Mouse (Mus musculus) forebrain, embryonic 11.5 days (tissue): ENCODE data around the gene Cacna2d1. TPM values are rescaled to one million over a fixed set of nuclear protein-coding genes. Genes with fewer than 3 reads are reported as not detected.

Experiments used
- ATAC-seq: fragments of 200-750 bp; cut with Nextera tagmentation; replicated peaks from 2 replicates; pipeline ENCODE4 v1.8.0; 2017; ENCODE audit warnings: moderate TSS enrichment; ENCODE audit not compliant: low FRiP score
- DNase-seq: peaks from one replicate; pipeline ENCODE4 v3.0.0-alpha.2; 2017; ENCODE audit warnings: low spot score
- H3K27ac ChIP-seq: fragments of 300-500 bp; sonication (generic); 2 replicates; pipeline ENCODE4 v1.5.1; 2014; ENCODE audit warnings: low read depth, low read length
- H3K27me3 ChIP-seq: fragments of 300-500 bp; sonication (generic); 2 replicates; pipeline ENCODE4 v1.6.1; 2014; ENCODE audit warnings: mild to moderate bottlenecking, low read length, mixed read lengths; ENCODE audit not compliant: control insufficient read depth, insufficient read depth
- H3K36me3 ChIP-seq: fragments of 300-500 bp; sonication (generic); 2 replicates; pipeline ENCODE4 v1.6.1; 2014; ENCODE audit warnings: mild to moderate bottlenecking, low read length, moderate library complexity, mixed read lengths; ENCODE audit not compliant: control insufficient read depth, insufficient read depth
- H3K4me1 ChIP-seq: fragments of 300-500 bp; sonication (generic); replicated peaks from 2 replicates; pipeline ENCODE4 v1.6.1; 2014; ENCODE audit warnings: low read length, mixed read lengths; ENCODE audit not compliant: control insufficient read depth, insufficient read depth
- H3K4me2 ChIP-seq: fragments of 300-500 bp; sonication (generic); 2 replicates; pipeline ENCODE4 v1.6.1; 2014; ENCODE audit warnings: low read depth, mild to moderate bottlenecking, low read length, moderate library complexity, mixed read lengths; ENCODE audit not compliant: severe bottlenecking
- H3K4me3 ChIP-seq: fragments of 300-500 bp; sonication (generic); 2 replicates; pipeline ENCODE4 v1.5.1; 2014; ENCODE audit warnings: low read depth, low read length
- H3K9ac ChIP-seq: fragments of 300-500 bp; sonication (generic); 2 replicates; pipeline ENCODE4 v1.6.1; 2014; ENCODE audit warnings: low read length
- H3K9me3 ChIP-seq: fragments of 300-500 bp; sonication (generic); 2 replicates; pipeline ENCODE4 v1.6.1; 2016; ENCODE audit warnings: low read length, mixed read lengths; ENCODE audit not compliant: control insufficient read depth
- WGBS: fragments of 180-500 bp; shearing (Covaris S2); extraction: QIAGEN DNeasy Blood & Tissue Kit; methylation state at CpG from one replicate; pipeline ENCODE4 v1.1.7; 2014; 5-methylcytosine and 5-hydroxymethylcytosine counted together
- polyA plus RNA-seq: library from polyadenylated mRNA; unstranded; fragments of >200 nt; fragmentation: Nextera tagmentation; extraction: Ambion mirVana; gene quantifications from 2 replicates; pipeline ENCODE4 v1.2.1, GENCODE M21; 2014

The Cacna2d1 gene
- polyA plus RNA-seq, 1 experiment from 2014 or later: 21.9 TPM

- H3K36me3 ChIP-seq: no peaks in the 10 kb centered on the region
- ATAC-seq (no peak), DNase-seq (no peak)
- 84% methylated on average over 10 of the region's 10 CpGs for WGBS
- H3K27ac ChIP-seq: no peak overlapping the region
- H3K9ac ChIP-seq: no peak overlapping the region
- H3K4me3 ChIP-seq: no peak overlapping the region
- H3K4me2 ChIP-seq: no peak overlapping the region
- no peaks in the 10 kb centered on the region for H3K27me3 ChIP-seq
- no peaks in the 10 kb centered on the region for H3K9me3 ChIP-seq
- H3K4me1 ChIP-seq: no peaks in the 10 kb centered on the region
Measured at GRCm38 (mm10) chr5:16047452-16048191, 113.1 kb downstream of the Cacna2d1 start.

GRCm38 (mm10) chr5:16056795-16057194 is 122.3 kb downstream of the Cacna2d1 start:
- no peak for DNase-seq
- ATAC-seq: no peak
- WGBS: 63% methylated on average over 2 of the region's 2 CpGs
- H3K9ac ChIP-seq: no peak overlapping the region
- H3K27ac ChIP-seq: no peak overlapping the region
- 0 out of 2 replicates have a peak, but pooled peaks cover 2% of the 10 kb centered on the region for H3K4me1 ChIP-seq
- no peaks in the 10 kb centered on the region for H3K27me3 ChIP-seq
- H3K4me2 ChIP-seq: no peak overlapping the region
- no peaks in the 10 kb centered on the region for H3K36me3 ChIP-seq
- no peak overlapping the region for H3K4me3 ChIP-seq
- no peaks in the 10 kb centered on the region for H3K9me3 ChIP-seq

DNA sequence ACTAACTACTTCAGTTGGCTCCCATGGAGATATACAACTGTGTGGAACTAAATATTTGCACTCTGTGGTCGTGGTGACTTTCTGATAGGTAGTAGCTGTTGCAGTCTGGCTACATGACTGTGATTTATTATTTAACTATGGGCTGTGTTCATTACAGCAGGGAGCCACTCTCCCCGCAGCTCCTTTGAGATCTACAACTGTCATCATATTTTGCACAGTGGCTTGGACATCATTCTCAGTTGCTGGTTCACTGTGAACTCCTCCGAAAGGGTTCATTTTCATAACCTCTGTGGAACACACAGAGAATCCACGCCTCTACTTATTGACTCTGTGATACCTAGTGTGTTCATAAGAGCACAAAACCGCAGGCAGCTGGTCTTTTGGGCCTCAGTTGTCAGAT is 128.3 kb downstream of the Cacna2d1 start:
- no peaks in the 10 kb centered on the region for H3K4me1 ChIP-seq
- H3K27ac ChIP-seq: no peak overlapping the region
- DNase-seq: no peak
- no peak overlapping the region for H3K9ac ChIP-seq
- H3K9me3 ChIP-seq: no peaks in the 10 kb centered on the region
- ATAC-seq: 0 out of 2 replicates have a peak, but pooled peaks have one; percentile 24
- no peaks in the 10 kb centered on the region for H3K27me3 ChIP-seq
- H3K4me3 ChIP-seq: no peak overlapping the region
- H3K36me3 ChIP-seq: no peaks in the 10 kb centered on the region
- 79% methylated on average over 5 of the region's 5 CpGs for WGBS
- no peak overlapping the region for H3K4me2 ChIP-seq

- no peaks in the 10 kb centered on the region for H3K4me1 ChIP-seq
- H3K36me3 ChIP-seq: no peaks in the 10 kb centered on the region
- H3K4me2 ChIP-seq: no peak overlapping the region
- H3K4me3 ChIP-seq: no peak overlapping the region
- no peak for DNase-seq
- no peak for ATAC-seq
- no peaks in the 10 kb centered on the region for H3K9me3 ChIP-seq
- no peak overlapping the region for H3K27ac ChIP-seq
- H3K27me3 ChIP-seq: no peaks in the 10 kb centered on the region
- no peak overlapping the region for H3K9ac ChIP-seq
Measured at GRCm38 (mm10) chr5:16063273-16063672, 128.8 kb downstream of the Cacna2d1 start.

DNA sequence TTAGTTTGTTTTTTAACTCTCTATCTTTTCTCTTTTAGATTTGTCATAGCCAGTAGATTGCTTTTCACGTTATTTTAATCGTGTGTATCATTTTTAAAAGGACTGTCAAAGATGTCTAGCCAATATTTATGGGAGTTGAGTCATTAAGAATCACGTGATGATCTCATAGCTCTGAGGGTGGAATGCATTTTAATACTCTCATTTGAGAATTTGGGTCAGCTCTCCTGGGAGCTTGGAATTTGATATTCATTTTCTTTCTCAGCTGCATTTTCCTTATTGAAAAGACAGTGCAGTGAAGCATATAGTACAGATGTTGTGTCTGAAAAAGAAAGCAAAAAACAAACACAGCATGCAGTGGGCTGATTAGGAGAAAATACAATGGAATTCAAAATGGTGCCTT is 129.5 kb downstream of the Cacna2d1 start:
- no peaks in the 10 kb centered on the region for H3K36me3 ChIP-seq
- H3K4me2 ChIP-seq: no peak overlapping the region
- no peaks in the 10 kb centered on the region for H3K27me3 ChIP-seq
- H3K4me3 ChIP-seq: no peak overlapping the region
- no peaks in the 10 kb centered on the region for H3K4me1 ChIP-seq
- DNase-seq (no peak), ATAC-seq (no peak)
- no peak overlapping the region for H3K27ac ChIP-seq
- H3K9me3 ChIP-seq: no peaks in the 10 kb centered on the region
- WGBS: 81% methylated on average over 3 of the region's 3 CpGs
- H3K9ac ChIP-seq: no peak overlapping the region

DNA sequence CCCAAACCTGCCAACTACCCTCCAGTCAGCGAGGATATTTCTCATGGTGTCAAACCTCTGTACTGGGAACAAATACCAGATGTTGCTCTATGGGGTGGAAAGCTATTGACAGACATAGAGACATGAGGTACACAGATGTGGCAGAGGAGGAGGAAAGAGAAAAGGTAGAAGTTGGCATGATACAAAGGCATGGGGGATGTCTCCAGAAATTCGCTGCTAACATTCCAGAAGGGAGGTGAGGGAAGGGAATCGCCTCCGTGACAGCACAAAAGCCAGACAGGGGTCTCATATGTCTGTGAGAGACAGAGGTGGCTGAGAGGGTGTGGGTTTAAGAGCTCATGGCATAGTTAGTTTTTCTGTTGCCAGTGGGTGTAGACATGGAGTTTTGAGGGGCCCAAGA is 131.3 kb downstream of the Cacna2d1 start:
- WGBS: 82% methylated on average over 4 of the region's 4 CpGs
- no peak for ATAC-seq

DNA sequence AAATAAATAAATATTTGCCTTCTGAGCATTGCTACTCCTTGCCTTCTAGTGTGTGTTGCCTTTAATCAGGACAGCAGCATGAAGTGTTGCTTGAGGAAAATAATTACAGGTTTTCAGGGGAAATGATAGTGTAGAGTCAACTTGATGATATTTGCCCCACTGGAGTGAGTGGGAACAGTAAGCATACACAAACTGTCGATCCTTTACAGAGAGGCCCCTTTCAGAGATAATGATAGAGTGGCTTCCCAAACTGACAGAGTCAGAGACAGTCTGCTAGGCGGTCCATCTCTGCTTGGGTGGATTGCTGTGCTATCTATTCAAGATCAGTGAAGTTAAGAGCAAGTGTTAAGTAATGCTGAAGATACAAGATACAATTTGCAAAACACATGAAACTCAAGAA is 147.8 kb downstream of the Cacna2d1 start:
- Histone ChIP-seq H3K36me3 (no peaks in the 10 kb centered on the region), H3K9me3 (no peaks in the 10 kb centered on the region), H3K9ac (no peak overlapping the region), H3K27ac (no peak overlapping the region), H3K27me3 (no peaks in the 10 kb centered on the region), H3K4me1 (no peaks in the 10 kb centered on the region), H3K4me3 (no peak overlapping the region), H3K4me2 (no peak overlapping the region)
- WGBS: 85% methylated on average over 2 of the region's 2 CpGs
- DNase-seq: no peak
- ATAC-seq: no peak

More for the DNA sequence above, 131.3 kb downstream of the Cacna2d1 start:
- no peak for DNase-seq
- H3K27ac ChIP-seq: no peak overlapping the region
- H3K4me1 ChIP-seq: no peaks in the 10 kb centered on the region
- H3K27me3 ChIP-seq: no peaks in the 10 kb centered on the region
- H3K9ac ChIP-seq: no peak overlapping the region
- no peak overlapping the region for H3K4me3 ChIP-seq
- no peaks in the 10 kb centered on the region for H3K9me3 ChIP-seq
- H3K4me2 ChIP-seq: no peak overlapping the region
- no peaks in the 10 kb centered on the region for H3K36me3 ChIP-seq

GRCm38 (mm10) chr5:16086979-16087902 is 152.8 kb downstream of the Cacna2d1 start:
- H3K9me3 ChIP-seq: no peaks in the 10 kb centered on the region
- H3K4me2 ChIP-seq: no peak overlapping the region
- H3K4me3 ChIP-seq: no peak overlapping the region
- no peak overlapping the region for H3K9ac ChIP-seq
- H3K36me3 ChIP-seq: no peaks in the 10 kb centered on the region
- 71% methylated on average over 10 of the region's 10 CpGs for WGBS
- H3K27me3 ChIP-seq: no peaks in the 10 kb centered on the region
- ATAC-seq (0 out of 2 replicates have a peak, but pooled peaks have one; percentile 35), DNase-seq (no peak)
- H3K4me1 ChIP-seq: no peaks in the 10 kb centered on the region
- peak overlapping the region; percentile 43; the same call in 1 of the 2 replicates for H3K27ac ChIP-seq
